Mouse (Mus musculus) liver, embryonic 11.5 days (tissue): ENCODE measurements around the gene Cysrt1. TPM values are rescaled to one million over a fixed set of nuclear protein-coding genes. Genes with fewer than 3 reads are reported as not detected.

Source experiments
- ATAC-seq: fragments of 200-750 bp; cut with Nextera tagmentation; replicated peaks from 2 replicates; pipeline ENCODE4 v1.8.0; 2017; ENCODE audit warnings: moderate number of reproducible peaks, mild to moderate bottlenecking, moderate TSS enrichment, moderate library complexity; ENCODE audit not compliant: low FRiP score
- DNase-seq: peaks from one replicate; pipeline ENCODE4 v3.0.0-alpha.2; 2017; ENCODE audit warnings: low spot score
- H3K27ac ChIP-seq: fragments of 300-500 bp; sonication (generic); 2 replicates; pipeline ENCODE4 v1.5.1; 2014; ENCODE audit warnings: mild to moderate bottlenecking, low read depth, low read length, control low read depth
- H3K27me3 ChIP-seq: fragments of 300-500 bp; sonication (generic); replicated peaks from 2 replicates; pipeline ENCODE4 v1.6.1; 2014; ENCODE audit warnings: low read length, mixed read lengths; ENCODE audit not compliant: control insufficient read depth, insufficient read depth
- H3K36me3 ChIP-seq: fragments of 300-500 bp; sonication (generic); 2 replicates; pipeline ENCODE4 v1.6.1; 2014; ENCODE audit warnings: mild to moderate bottlenecking, low read length, moderate library complexity, mixed read lengths; ENCODE audit not compliant: control insufficient read depth, insufficient read depth
- H3K4me1 ChIP-seq: fragments of 300-500 bp; sonication (generic); replicated peaks from 2 replicates; pipeline ENCODE4 v1.6.1; 2014; ENCODE audit warnings: low read length, mixed read lengths; ENCODE audit not compliant: control insufficient read depth, insufficient read depth
- H3K4me2 ChIP-seq: fragments of 300-500 bp; sonication (generic); 2 replicates; pipeline ENCODE4 v1.6.1; 2014; ENCODE audit warnings: mild to moderate bottlenecking, control low read depth, moderate library complexity
- H3K4me3 ChIP-seq: fragments of 300-500 bp; sonication (generic); 2 replicates; pipeline ENCODE4 v1.5.1; 2014; ENCODE audit warnings: low read depth, low read length, control low read depth
- H3K9ac ChIP-seq: fragments of 300-500 bp; sonication (generic); 2 replicates; pipeline ENCODE4 v1.6.1; 2014; ENCODE audit warnings: low read depth, low read length, control low read depth
- H3K9me3 ChIP-seq: fragments of 300-500 bp; sonication (generic); 2 replicates; pipeline ENCODE4 v1.6.1; 2016; ENCODE audit warnings: low read length, inconsistent platforms, mixed read lengths; ENCODE audit not compliant: control insufficient read depth
- WGBS: fragments of 180-500 bp; shearing (Covaris S2); extraction: QIAGEN DNeasy Blood & Tissue Kit; methylation state at CpG from one replicate; pipeline ENCODE4 v1.1.7; 2014; 5-methylcytosine and 5-hydroxymethylcytosine counted together
- polyA plus RNA-seq: library from polyadenylated mRNA; unstranded; fragments of >200 nt; fragmentation: Nextera tagmentation; extraction: Ambion mirVana; gene quantifications from 2 replicates; pipeline ENCODE4 v1.2.1, GENCODE M21; 2014

Cysrt1 gene
- polyA plus RNA-seq, 1 experiment from 2014 or later = not detected

- Histone ChIP-seq H3K9ac (no peak overlapping the region), H3K36me3 (peaks cover 12% of the 10 kb centered on the region), H3K27ac (no peak overlapping the region), H3K27me3 (peaks cover 23% of the 10 kb centered on the region), H3K4me1 (peaks cover 18% of the 10 kb centered on the region), H3K9me3 (no peaks in the 10 kb centered on the region), H3K4me2 (no peak overlapping the region), H3K4me3 (no peak overlapping the region)
- 79% methylated on average over 8 of the region's 8 CpGs for WGBS
- ATAC-seq (no peak), DNase-seq (no peak)
These were observed 1.1 kb upstream of the Cysrt1 start for GRCm38 (mm10) chr2:25243342-25243741.

GRCm38 (mm10) chr2:25241438-25241775, 845 bp downstream of the Cysrt1 start:
- Histone ChIP-seq H3K4me2 (peak overlapping the region; percentile 78), H3K4me3 (peak overlapping the region; percentile 49), H3K36me3 (peaks cover 4% of the 10 kb centered on the region; the same call in 1 of the 2 replicates), H3K9me3 (no peaks in the 10 kb centered on the region), H3K27me3 (peaks cover 23% of the 10 kb centered on the region), H3K4me1 (peaks cover 23% of the 10 kb centered on the region), H3K27ac (no peak overlapping the region), H3K9ac (0 out of 2 replicates have a peak overlapping the region, but pooled peaks have one; percentile 23)
- WGBS = 21% methylated on average over 6 of the region's 6 CpGs
- ATAC-seq = peak; percentile 14
- no peak for DNase-seq

- WGBS = 2% methylated on average over 29 of the region's 29 CpGs
- peak overlapping the region; percentile 49 for H3K4me3 ChIP-seq
- peak; percentile 81 for DNase-seq
- peak overlapping the region; percentile 57 for H3K27ac ChIP-seq
- H3K9ac ChIP-seq = peak overlapping the region; percentile 51
- no peaks in the 10 kb centered on the region for H3K9me3 ChIP-seq
- ATAC-seq = peak; percentile 86
- H3K27me3 ChIP-seq = peaks cover 23% of the 10 kb centered on the region
- peak overlapping the region; percentile 78 for H3K4me2 ChIP-seq
- H3K36me3 ChIP-seq = no peaks in the 10 kb centered on the region
- peaks cover 28% of the 10 kb centered on the region for H3K4me1 ChIP-seq
These were observed 1.4 kb downstream of the Cysrt1 start for GRCm38 (mm10) chr2:25240723-25241437.

- WGBS = 56% methylated on average over 8 of the region's 8 CpGs
- no peaks in the 10 kb centered on the region for H3K9me3 ChIP-seq
- H3K27ac ChIP-seq = peak overlapping the region; percentile 57
- DNase-seq (no peak), ATAC-seq (no peak)
- peak overlapping the region; percentile 78 for H3K4me2 ChIP-seq
- peaks cover 23% of the 10 kb centered on the region for H3K27me3 ChIP-seq
- H3K36me3 ChIP-seq = no peaks in the 10 kb centered on the region
- H3K4me3 ChIP-seq = peak overlapping the region; percentile 49
- peaks cover 28% of the 10 kb centered on the region for H3K4me1 ChIP-seq
- H3K9ac ChIP-seq = peak overlapping the region; percentile 51
These were observed 1.9 kb downstream of the Cysrt1 start for GRCm38 (mm10) chr2:25240310-25240709.

- Histone ChIP-seq H3K27ac (no peak overlapping the region), H3K4me1 (peaks cover 28% of the 10 kb centered on the region), H3K4me2 (no peak overlapping the region), H3K27me3 (peaks cover 23% of the 10 kb centered on the region), H3K36me3 (no peaks in the 10 kb centered on the region), H3K9me3 (no peaks in the 10 kb centered on the region), H3K9ac (no peak overlapping the region), H3K4me3 (no peak overlapping the region)
- WGBS = 81% methylated on average over 3 of the region's 3 CpGs
- no peak for DNase-seq
- ATAC-seq = no peak
These were observed 2.5 kb downstream of the Cysrt1 start for GRCm38 (mm10) chr2:25239766-25240165.

GRCm38 (mm10) chr2:25238106-25238505, 4.1 kb downstream of the Cysrt1 start:
- Histone ChIP-seq H3K9ac (no peak overlapping the region), H3K4me2 (no peak overlapping the region), H3K36me3 (no peaks in the 10 kb centered on the region), H3K4me3 (no peak overlapping the region), H3K27ac (no peak overlapping the region), H3K9me3 (no peaks in the 10 kb centered on the region), H3K27me3 (peaks cover 18% of the 10 kb centered on the region), H3K4me1 (peaks cover 39% of the 10 kb centered on the region)
- DNase-seq (no peak), ATAC-seq (no peak)

- Histone ChIP-seq H3K4me2 (no peak overlapping the region), H3K27me3 (peaks cover 13% of the 10 kb centered on the region; the same call in 1 of the 2 replicates), H3K4me1 (peaks cover 40% of the 10 kb centered on the region), H3K27ac (no peak overlapping the region), H3K9ac (no peak overlapping the region), H3K36me3 (no peaks in the 10 kb centered on the region), H3K4me3 (no peak overlapping the region), H3K9me3 (no peaks in the 10 kb centered on the region)
- WGBS = 66% methylated on average over 4 of the region's 4 CpGs
- DNase-seq (no peak), ATAC-seq (no peak)
These were observed 4.7 kb downstream of the Cysrt1 start for GRCm38 (mm10) chr2:25237522-25237921.

- DNase-seq = no peak
- Histone ChIP-seq H3K4me3 (0 out of 2 replicates have a peak within 1 kb of the TSS, but pooled peaks have one; percentile 8), H3K4me1 (peaks cover 35% of the 10 kb centered on the region), H3K27me3 (peaks cover 4% of the 10 kb centered on the region; the same call in 1 of the 2 replicates), H3K36me3 (no peaks in the 10 kb centered on the region), H3K4me2 (peak within 1 kb of the TSS; percentile 44), H3K9me3 (no peaks in the 10 kb centered on the region), H3K27ac (no peak within 1 kb of the TSS), H3K9ac (no peak within 1 kb of the TSS)
- ATAC-seq = no peak
- 21% methylated on average over 8 of the region's 8 CpGs for WGBS
These were observed 5.6 kb downstream of the Cysrt1 start, which contains the start of gene Rnf224 for GRCm38 (mm10) chr2:25236614-25237013. Gene Rnf224, minus strand, starts transcription at chr2:25236787.
